Mouse (Mus musculus) G1E-ER4 (cell line): Measurements from ENCODE around the gene Jaml. TPM values are rescaled to one million over a fixed set of nuclear protein-coding genes. Genes with fewer than 3 reads are reported as not detected.

Experiments used
- GATA1 ChIP-seq: IDR thresholded peaks from one replicate; pipeline ENCODE4 v1.8.0; 2012; ENCODE audit warnings: low read length, inconsistent platforms
- polyA plus RNA-seq: library from polyadenylated mRNA; stranded (reverse); fragments of >175 nt; gene quantifications from 2 replicates; pipeline ENCODE4 v1.2.3, GENCODE M21; 2012

Jaml gene
- not detected in 2 replicates for polyA plus RNA-seq

DNA sequence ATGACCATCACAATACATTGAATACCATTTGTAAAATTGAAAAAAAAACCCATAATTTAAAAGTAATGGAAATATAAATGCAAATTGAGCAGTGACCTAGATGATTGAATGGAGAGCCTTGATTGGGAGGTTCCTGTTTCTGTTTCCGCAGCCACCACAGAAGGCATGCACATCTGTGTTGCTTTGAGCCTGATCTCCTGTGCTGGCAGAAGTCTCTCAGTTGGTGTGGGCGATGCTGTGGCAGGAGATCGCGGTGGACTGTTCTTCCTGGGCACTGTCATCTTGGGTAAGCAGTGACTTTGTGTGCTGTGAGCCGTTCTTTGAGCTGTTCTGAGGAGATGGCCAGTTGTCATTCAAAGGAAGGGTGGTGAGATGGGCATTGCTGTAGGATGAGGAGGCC, at the start of gene Jaml:
Gene Jaml (plus strand): TSS at position 173 of the 400 bp plus-strand sequence.
- no peak for TF ChIP-seq GATA1

DNA sequence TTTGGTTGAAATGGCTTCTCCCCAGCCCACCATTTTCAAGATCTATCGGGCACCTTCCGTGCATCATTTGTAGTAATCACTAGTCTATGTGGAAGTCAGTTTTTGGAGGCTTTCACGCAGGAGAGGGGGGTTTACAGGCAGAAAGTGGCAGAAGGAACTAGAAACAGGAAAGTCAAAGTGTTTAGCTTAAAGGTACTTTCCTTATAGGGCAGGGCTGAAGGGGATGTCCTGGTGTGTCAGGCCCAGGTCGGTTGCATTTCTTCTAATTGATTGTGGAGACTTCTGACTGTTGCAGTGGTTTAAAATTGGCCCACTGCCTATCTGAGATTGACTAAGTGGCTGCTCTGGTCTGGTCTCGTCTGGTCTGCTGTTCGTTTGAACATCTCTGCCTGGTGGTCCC, 48.6 kb upstream of the Jaml start:
- no peak for TF ChIP-seq GATA1

DNA sequence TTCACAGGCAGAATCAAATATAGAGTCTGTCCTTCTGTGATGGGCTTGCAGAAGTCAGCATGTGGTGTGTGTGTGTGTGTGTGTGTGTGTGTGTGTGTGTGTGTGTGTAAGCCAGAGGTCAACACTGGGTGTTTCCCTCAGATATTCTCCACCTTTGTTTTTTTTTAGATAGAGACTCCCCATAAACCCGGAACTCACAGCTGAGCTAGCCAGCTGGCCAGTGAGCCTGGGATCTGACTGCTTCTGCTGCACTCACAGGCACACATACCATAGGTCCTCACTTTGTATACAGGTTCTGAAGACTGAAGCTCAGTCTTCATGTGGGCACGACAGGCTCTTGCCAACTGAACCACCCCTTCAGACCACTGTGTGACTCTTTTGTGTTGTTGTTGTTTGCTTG, 46.7 kb upstream of the Jaml start:
- TF ChIP-seq GATA1: no peak

DNA sequence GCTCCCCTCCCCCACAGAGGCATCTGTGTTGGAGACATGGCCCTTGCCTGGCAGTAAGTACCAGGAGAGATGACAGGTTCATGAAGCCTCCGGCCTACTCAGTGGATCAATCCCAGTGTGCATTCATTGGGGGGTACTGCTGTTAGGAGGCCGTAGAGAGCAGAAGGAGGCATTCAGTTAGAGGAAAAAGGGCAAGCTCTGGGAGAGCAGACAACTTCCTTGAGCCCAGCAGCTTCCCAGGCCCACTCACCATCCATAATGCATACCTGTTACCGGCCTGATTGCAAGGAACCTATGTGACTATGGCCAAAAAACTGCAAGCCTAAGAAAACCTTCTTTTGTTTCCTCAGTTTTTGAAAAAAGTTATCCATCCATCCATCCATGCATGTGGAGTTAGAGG, 44.5 kb upstream of the Jaml start:
- TF ChIP-seq GATA1: no peak

DNA sequence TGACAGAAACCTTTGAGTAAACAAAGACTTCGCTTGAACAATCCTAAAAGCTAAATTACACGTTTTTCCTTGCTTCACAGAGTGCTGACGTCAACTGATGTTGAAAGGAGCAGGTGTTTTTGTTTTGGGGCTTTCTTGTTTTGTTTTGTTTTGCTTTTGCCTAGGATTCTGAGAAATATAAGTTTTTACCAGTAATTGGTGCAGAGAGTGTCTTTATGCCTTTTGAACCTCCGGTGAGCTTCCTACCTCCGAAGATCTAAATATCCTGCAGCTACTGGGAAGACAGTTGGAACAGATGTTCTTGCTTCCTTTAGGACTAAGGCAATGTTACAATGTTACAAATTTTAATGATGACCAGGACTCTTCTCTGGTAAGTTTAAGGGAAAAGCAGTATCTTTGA, 39.5 kb upstream of the Jaml start, which contains the start of gene Mpzl2:
Gene Mpzl2 (plus strand): TSS at position 301 of the 400 bp plus-strand sequence.
- TF ChIP-seq GATA1: no peak

DNA sequence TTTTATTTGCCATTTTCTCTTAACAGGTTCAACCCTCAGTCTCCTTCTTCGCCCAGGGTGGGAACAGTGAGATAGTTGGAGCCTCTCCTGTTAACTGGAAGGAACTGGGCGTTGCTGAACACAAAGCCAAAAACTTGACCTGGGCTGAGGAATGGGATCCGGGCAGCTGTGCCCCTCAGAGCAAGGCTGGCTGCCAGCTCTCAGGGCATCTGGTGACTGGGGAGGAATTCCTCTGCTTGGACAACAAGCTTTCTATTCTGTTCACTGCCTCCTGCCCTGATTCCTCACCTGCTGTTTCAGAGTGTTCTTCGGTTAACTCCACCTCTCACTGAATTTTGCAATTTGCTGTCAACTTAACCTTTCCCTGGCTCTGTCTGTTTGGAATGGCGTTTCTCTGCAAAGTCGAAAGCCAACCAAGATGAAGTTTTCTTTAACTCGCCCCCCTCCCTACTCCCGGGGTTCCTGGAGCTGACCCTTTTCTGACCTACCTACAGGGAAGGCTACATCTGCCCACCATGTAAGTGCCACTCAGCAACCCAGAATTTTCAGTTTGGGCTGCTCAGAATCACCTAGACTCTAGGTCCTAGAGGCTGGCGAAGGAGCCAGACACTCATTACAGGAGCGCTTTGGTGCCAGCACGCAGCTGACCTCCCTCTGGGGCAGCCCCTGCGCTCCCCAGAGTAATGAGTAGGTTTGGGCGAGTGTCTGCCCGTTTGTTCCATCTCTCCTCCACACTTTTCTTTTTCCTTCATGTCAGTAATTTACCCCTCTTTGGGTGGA, 38.7 kb upstream of the Jaml start:
- no peak for TF ChIP-seq GATA1

DNA sequence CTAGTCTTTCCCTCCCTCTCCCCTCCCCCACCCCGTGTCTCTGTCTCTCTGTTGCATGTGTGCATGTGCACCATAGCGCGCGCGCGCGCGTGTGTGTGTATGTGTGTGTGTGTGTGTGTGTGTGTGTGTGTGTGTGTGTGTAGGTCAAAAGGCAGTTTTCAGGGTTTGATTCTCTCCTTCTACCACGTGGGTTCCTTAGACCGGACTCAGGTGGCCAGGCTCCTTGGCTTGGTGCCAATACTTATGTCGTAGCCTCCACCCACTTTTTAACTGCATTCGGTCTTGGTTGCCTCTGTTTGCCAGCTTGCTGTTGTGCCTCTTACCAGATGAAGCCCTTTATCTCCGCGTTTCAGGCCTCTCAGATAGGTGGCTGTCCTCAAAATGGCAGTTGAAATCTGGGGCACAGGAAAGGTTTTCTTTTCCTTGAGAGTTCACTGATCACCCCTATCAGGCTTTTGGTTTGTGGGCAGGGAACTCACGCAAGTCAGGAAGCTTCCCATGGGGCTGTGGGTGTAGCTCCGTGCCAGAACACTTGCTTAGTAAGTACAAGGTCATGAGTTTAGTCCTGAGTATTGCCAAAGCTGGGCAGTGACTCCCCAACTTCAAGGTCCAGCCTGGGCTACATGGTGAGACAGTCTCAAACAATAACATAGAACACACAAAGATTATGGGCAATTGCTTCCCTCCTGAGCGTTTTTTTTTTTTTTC, 37.7 kb upstream of the Jaml start:
- peak; percentile 73 for TF ChIP-seq GATA1

DNA sequence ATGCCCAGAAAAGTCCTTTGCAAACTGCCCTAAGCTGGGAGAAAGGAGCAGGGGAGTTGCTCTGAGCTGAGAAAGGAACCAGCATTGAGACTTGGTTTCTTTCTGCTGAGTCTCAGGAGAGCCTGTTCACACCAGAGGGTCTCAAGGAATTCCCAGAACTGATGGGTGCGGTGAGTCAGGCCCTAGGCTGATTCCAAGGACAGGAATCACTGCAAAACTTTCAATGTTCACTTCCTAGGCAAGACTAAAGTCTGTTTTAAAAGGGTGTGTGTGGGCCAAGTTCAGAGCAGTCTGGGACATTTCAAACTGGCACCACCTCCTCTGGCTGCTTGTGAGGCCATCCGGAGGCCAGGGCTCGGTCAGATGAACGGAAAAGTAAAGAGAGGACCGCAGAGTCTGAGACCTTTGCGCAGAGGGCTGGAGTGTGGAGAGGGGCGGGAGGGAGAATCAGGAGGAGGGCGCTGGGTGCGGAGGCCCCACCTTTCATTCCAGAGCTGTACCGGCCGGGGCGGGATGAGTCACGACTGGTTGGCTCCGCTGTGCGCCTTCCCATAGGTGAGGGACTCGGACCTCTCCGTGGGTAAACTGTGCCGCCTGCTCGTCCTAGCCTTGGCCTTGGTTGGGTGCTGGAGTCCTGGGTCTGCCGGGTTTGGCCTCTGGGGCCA, 36.8 kb upstream of the Jaml start:
- no peak for TF ChIP-seq GATA1

DNA sequence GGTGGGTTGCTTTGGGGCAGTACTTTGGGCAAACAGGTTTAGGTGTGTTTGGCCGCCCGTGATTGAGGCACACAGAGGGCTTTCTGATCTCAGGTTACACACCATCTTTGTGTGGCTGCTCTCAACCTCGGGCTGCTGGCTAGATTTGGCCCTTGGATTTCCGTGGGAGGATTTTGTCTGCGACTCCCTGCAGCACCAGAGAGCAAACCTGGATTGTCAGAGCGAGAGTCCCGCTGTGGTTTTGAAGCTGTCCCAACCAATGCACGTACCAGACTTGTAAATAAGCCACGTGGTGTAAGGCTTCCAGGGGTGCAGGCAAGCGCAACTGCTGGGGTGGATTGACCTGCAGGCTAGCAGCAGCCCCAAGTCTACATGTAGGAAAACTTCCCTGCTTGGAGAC, 36.0 kb upstream of the Jaml start:
- TF ChIP-seq GATA1: no peak

DNA sequence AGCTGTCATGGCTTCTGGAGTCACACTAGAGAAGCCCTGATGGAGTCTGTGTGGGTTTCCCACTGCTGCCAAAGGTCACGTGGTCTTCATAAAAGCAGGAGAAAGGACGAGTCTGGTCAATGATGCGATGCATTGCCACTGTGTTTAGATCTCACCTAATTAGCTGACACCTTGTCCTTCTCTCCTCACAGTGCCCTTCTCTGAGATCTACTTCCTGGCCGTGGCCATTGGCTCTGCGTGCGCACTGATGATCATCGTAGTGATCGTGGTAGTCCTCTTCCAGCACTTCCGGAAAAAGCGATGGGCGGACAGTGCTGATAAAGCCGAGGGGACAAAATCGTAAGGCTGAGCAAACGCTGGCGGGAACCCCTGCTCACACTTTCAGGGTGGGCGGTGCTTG, 32.0 kb upstream of the Jaml start:
- TF ChIP-seq GATA1: no peak

DNA sequence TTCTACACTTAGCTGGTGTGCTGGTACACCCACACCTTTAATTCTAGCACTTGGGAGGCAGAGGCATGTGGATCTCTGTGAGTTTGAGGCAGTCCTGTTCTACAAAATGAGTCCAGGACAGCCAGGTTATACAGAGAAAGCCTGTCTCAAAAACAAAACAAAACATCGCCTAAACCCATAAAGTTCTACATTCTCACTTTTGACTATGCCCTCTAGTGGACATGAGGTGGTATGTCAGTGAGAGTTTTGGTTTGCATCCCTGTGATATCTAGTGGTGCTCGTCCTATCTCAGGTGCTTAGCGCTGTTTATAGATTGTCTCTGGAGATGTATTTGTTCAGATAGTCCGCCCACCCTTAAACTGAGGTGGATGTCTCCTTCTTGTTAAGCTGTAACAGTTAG, 30.5 kb upstream of the Jaml start:
- TF ChIP-seq GATA1: no peak

DNA sequence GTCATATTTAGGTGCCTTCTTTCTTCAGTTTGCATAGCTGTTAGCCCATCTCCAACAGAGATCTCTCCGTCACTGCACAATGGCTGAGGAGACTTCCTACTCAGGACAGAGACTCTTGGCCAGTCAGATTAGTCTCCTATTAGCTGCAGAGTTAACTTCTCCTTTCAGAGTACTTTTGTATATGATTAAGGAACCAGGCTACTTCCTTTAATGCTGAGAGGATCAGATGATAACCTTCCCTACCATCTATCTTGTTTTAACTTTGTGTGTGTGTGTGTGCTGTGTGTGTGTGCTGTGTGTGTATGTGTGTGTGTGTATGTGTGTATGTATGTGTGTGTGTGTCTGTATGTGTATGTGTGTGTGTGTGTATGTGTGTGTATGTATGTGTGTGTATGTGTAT, 29.3 kb upstream of the Jaml start:
- no peak for TF ChIP-seq GATA1

DNA sequence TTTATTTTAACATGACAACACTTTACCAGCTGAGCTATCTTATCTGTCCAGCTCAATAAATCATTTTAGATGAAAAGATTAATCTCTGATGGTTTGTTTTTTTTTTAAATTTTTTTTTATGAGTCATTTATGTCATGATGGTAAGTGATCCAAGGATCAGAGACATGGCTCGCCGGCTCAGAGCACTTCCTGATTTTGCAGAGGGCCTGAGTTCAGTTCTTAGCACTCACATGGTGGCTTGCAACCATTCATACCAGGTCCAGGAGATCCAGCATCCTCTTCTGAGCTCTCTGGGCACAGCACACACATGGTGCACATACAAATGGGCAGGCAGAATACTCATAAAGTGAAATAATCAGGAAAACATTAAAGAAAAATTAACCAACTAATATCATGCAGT, 28.7 kb upstream of the Jaml start:
- no peak for TF ChIP-seq GATA1

DNA sequence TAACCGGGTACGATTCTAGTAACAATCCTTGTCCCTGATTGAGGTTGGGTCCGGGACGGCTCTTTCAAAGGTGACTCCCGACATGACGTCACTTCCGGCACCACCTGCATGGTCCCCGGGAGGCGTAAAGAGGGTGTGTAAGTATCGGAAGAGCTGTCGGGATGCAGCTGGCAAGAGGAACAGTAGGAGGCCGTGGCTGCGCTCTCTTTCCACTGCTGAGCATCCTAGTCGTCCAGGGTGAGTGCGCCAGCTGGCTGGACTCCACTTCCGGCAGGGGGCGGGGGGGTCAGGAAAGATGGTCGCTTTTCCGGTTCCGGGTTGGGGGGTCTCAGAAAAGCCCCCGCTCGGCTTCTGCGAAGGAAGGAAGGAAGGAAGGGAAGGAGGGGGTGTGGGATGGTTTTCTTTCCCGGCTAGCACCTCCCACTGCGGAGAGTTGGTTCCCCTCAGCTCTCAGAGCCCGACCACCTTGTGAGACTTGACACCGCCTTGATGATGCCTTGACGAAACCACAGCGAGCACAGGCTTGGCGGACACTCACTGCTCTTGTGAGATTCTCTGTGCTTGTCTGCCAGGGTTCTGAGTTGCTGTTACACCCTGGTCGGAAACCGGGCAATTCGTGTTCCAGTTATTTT, 23.8 kb upstream of the Jaml start, which contains the start of gene Mpzl3:
Gene Mpzl3 (plus strand): TSS at position 105 of the 632 bp plus-strand sequence.
- TF ChIP-seq GATA1: no peak

DNA sequence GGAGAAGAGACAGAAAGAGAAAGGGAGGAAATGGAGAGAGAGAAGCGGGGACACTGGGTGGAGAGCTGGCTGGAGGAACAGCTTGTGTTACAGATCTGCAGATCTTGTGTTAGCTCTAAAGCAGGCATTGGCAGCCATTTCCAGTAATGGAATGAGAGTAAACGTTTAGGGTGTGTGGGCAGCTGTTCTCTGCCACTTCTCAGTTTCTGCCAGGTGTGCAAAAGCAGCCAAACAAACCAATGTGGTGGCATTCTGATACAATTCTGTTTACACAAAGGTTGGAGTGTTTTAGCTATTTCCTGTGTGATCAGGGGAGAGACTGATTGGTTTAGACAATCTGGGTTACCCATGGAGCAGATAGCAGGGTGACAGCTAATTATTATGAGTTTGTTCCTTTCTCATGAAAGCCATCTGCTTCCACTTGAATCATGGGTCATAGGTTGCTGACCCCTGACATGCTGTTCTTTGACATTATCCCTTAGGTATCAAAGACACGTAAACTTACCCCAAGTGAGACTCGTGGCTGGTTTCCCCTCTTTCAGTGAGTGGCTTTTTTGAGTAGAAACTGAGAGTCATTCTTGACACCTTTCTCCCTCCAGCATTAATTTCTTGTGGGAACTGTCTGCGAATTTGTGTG, 20.6 kb upstream of the Jaml start:
- no peak for TF ChIP-seq GATA1

DNA sequence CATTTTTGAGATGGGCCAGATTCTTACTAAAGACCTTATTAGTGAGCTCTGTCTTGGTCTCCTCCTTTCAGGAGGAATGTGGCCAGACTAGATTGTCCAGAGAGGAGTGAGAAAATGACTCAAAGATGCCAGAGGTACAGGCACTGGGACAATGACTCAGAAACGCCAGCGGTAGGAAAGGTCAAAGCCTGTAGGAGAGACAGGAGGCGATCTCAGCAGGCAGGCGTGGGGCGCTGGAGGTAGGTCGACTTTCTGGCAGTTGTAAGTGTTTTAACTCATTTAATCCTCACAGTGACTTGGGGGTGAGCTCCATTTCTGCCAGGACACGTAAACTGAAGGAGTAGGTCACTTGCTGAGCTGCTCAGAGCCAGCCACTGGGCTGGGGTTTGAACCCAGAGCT, 18.8 kb upstream of the Jaml start:
- TF ChIP-seq GATA1: no peak
